Mouse (Mus musculus) heart, embryonic 12.5 days (tissue): ENCODE data around the gene Tmem156. TPM values are rescaled to one million over a fixed set of nuclear protein-coding genes. Genes with fewer than 3 reads are reported as not detected.
A peak's percentile ranks its signal among the peaks of the same experiment; 100 is the strongest.
"Not testable (repeated sequence)": the region's sequence is repeated elsewhere in the genome, so short reads cannot be mapped to it uniquely, and the experiment has no call there.

Experiments used
- ATAC-seq: fragments of 200-750 bp; cut with Nextera tagmentation; 2 replicates; pipeline ENCODE4 v1.8.0; 2017; ENCODE audit warnings: moderate TSS enrichment, moderate library complexity; ENCODE audit not compliant: insufficient number of reproducible peaks, low FRiP score
- H3K27ac ChIP-seq: fragments of 300-500 bp; sonication (generic); 2 replicates; pipeline ENCODE4 v1.5.1; 2016; ENCODE audit warnings: mild to moderate bottlenecking, moderate library complexity; ENCODE audit not compliant: poor library complexity, severe bottlenecking
- H3K27me3 ChIP-seq: fragments of 300-500 bp; sonication (generic); replicated peaks from 2 replicates; pipeline ENCODE4 v1.6.1; 2016; ENCODE audit warnings: mild to moderate bottlenecking, moderate library complexity
- H3K36me3 ChIP-seq: fragments of 300-500 bp; sonication (generic); 2 replicates; pipeline ENCODE4 v1.6.1; 2016; ENCODE audit warnings: mild to moderate bottlenecking, moderate library complexity
- H3K4me1 ChIP-seq: fragments of 300-500 bp; sonication (generic); replicated peaks from 2 replicates; pipeline ENCODE4 v1.6.1; 2016; ENCODE audit warnings: mild to moderate bottlenecking
- H3K4me2 ChIP-seq: fragments of 300-500 bp; sonication (generic); 2 replicates; pipeline ENCODE4 v1.6.1; 2016; ENCODE audit warnings: mild to moderate bottlenecking, moderate library complexity
- H3K4me3 ChIP-seq: fragments of 300-500 bp; sonication (generic); 2 replicates; pipeline ENCODE4 v1.5.1; 2016; ENCODE audit warnings: mild to moderate bottlenecking
- H3K9ac ChIP-seq: fragments of 300-500 bp; sonication (generic); 2 replicates; pipeline ENCODE4 v1.6.1; 2016; ENCODE audit warnings: mild to moderate bottlenecking, moderate library complexity
- H3K9me3 ChIP-seq: fragments of 300-500 bp; sonication (generic); replicated peaks from 2 replicates; pipeline ENCODE4 v1.6.1; 2016; ENCODE audit warnings: mild to moderate bottlenecking, moderate library complexity
- WGBS: fragments of 180-500 bp; shearing (Covaris S2); methylation state at CpG from one replicate; pipeline ENCODE4 v1.1.7; 2016; 5-methylcytosine and 5-hydroxymethylcytosine counted together
- polyA plus RNA-seq: library from polyadenylated mRNA; unstranded; fragments of >200 nt; fragmentation: Nextera tagmentation; extraction: Ambion mirVana; gene quantifications from 2 replicates; pipeline ENCODE4 v1.2.1, GENCODE M21; 2016

Tmem156 gene
- polyA plus RNA-seq, 1 experiment from 2014 or later: 0.27 TPM

DNA sequence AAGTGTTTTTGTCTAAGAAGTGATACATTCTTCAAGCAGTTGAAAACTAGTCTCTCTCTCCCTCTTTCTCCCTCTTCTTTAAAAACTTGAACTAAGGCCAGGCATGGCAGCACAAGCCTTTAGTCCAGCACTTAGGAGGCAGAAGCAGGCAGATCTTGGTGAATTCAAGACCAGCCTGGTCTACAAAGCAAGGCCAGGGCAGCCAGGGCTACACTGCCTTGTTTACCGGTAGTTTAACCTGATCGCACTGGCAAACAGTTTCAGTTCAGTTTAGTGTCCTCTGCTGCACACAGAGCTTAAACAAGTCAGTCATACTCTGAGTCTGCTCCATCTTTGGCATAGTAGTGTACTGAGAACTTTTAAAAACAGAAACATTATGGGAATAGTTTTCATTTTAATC lies 24.9 kb upstream of the Tmem156 start:
- WGBS: 95% methylated on average over 2 of the region's 2 CpGs
- Histone ChIP-seq H3K4me1 (peaks cover 14% of the 10 kb centered on the region), H3K27me3 (no peaks in the 10 kb centered on the region), H3K9ac (no peak overlapping the region), H3K36me3 (peaks cover 18% of the 10 kb centered on the region), H3K27ac (no peak overlapping the region), H3K9me3 (no peaks in the 10 kb centered on the region), H3K4me3 (no peak overlapping the region), H3K4me2 (no peak overlapping the region)
- ATAC-seq: no peak

DNA sequence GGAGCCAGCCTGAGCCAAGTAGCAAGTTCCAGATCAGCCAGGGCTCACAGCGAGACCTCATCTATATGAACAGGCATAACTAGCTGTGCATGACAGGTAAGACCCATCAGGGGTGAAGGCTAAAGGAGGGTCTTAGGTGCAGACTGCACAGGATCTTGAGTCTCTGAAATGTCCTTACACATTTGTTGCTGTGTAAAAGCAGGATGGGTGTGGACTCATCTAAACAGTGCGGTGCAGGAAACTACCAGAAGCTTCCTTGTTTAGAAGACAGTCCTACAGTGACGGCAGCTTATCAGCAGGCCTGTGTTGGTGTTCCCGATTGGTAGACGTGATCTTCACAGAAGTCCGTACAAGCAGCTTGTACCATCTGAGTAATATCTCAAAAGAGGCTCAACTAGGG lies 21.4 kb upstream of the Tmem156 start:
- Histone ChIP-seq H3K4me3 (no peak overlapping the region), H3K4me1 (peaks cover 27% of the 10 kb centered on the region), H3K9ac (no peak overlapping the region), H3K27ac (peak overlapping the region; percentile 43), H3K9me3 (no peaks in the 10 kb centered on the region), H3K36me3 (peaks cover 18% of the 10 kb centered on the region), H3K27me3 (no peaks in the 10 kb centered on the region), H3K4me2 (no peak overlapping the region)
- WGBS: 47% methylated on average over 6 of the region's 6 CpGs
- peak; percentile 59; the same call in 1 of the 2 replicates for ATAC-seq

DNA sequence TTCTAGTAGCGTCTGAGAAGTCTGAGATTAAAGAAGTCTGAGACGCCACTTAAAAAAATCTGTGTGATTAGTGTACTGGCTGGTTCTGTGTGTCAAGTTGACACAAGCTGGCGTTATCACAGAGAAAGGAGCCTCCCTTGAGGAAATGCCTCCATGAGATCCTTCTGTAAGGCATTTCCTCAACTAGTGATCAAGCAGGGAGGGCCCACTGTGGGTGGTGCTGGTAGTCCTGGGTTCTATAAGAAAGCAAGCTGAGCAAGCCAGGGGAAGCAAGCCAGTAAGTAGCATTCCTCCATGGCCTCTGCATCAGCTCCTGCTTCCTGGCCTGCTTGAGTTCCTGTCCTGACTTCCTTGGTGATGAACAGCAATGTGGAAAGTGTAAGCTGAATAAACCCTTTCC lies 20.3 kb upstream of the Tmem156 start:
- not testable (repeated sequence) for H3K27me3 ChIP-seq, H3K9ac ChIP-seq, H3K4me2 ChIP-seq, H3K9me3 ChIP-seq, H3K4me3 ChIP-seq, ATAC-seq
- peaks cover 18% of the 10 kb centered on the region for H3K36me3 ChIP-seq
- WGBS: 10% methylated on average over 3 of the region's 3 CpGs
- H3K4me1 ChIP-seq: peaks cover 29% of the 10 kb centered on the region
- H3K27ac ChIP-seq: peak overlapping the region; percentile 43

DNA sequence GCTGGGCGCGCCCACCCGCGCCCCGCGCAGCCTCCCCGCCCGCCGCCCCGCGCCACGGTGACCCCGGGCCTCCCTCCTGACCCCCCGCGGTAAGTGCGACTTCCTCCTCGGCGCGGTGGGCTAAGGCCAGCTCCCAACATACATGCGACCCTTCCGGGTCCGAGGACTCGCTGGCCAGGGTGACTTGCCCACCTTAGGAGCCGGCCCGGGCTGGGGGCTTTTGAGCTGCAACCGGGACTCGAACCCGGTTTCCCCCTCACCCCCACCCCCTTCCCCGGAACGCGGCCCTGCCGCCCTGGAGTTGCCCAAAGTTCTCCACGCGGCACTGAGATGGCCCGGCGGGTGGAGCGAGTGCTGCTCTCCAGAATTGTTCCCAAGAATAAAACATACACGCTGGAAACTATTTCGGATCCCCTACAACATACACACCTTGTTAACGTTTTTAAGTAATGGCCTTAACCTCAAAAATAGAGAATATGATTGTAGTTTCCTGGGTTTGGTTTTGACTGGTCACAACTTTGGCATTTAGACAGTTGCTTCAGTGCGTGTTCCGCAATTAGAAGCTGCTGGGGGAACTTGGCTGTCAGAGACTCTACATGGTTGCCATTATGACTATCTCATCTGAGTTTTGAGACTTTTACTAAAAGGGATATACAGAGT lies 16.0 kb upstream of the Tmem156 start:
- Histone ChIP-seq H3K27me3 (no peaks in the 10 kb centered on the region), H3K4me1 (peaks cover 25% of the 10 kb centered on the region), H3K4me3 (peak overlapping the region; percentile 86), H3K9ac (peak overlapping the region; percentile 89), H3K27ac (peak overlapping the region; percentile 72), H3K4me2 (peak overlapping the region; percentile 79), H3K9me3 (no peaks in the 10 kb centered on the region), H3K36me3 (no peaks in the 10 kb centered on the region)
- ATAC-seq: no peak; the same call in 1 of the 2 replicates
- 2% methylated on average over 33 of the region's 42 CpGs for WGBS

DNA sequence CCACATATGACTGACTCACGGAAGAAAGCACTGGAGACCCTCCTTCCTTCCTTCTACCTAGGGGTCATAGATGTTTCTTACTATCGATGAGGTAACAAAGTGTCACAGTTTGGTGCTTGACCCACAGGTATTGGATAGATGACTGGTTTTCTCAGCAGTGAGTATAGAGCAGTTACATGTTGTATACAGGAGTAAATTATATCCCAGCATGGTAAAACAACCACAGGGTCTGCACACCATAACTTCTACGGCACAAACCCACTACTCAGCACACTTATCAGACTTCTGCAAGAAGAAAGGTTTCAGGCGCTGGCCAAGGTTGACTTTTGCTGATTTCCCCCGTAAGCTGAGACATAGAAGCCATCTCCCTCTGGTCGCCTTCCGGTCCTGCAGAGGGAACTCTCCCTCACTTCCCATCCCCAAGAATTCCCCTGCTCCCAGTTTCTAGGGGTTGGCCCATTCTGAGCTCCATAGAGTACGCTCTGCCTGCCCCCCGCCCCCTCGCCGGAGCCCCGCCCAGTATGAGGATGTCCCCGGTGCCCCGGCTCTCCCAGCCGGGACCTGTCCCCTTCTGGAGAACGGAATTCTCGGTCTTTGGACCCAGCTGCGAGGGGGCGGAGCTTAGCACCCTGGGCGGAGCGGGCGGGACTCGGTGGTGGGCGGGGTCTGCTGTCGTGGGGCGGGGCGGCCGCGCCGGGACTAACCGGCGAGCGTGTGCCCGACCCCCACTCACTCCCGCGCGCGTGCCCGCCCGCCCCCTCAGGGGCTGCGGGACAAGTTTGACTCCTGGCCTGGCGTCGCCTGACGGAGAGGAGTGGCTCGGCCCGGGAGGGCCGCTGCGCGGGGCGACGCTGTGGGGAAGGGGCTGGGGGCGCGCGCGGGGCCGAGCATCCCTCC lies 15.2 kb upstream of the Tmem156 start, which contains the start of gene Klhl5:
Klhl5 (plus strand) TSS at position 664 of the 897 bp plus-strand sequence.
- H3K36me3 ChIP-seq: no peaks in the 10 kb centered on the region
- peak within 1 kb of the TSS; percentile 79 for H3K4me2 ChIP-seq
- no peaks in the 10 kb centered on the region for H3K9me3 ChIP-seq
- peak within 1 kb of the TSS; percentile 89 for H3K9ac ChIP-seq
- WGBS: 5% methylated on average over 22 of the region's 56 CpGs
- peaks cover 29% of the 10 kb centered on the region for H3K4me1 ChIP-seq
- no peaks in the 10 kb centered on the region for H3K27me3 ChIP-seq
- H3K27ac ChIP-seq: peak within 1 kb of the TSS; percentile 72
- H3K4me3 ChIP-seq: peak within 1 kb of the TSS; percentile 86
- ATAC-seq: peak; percentile 94

DNA sequence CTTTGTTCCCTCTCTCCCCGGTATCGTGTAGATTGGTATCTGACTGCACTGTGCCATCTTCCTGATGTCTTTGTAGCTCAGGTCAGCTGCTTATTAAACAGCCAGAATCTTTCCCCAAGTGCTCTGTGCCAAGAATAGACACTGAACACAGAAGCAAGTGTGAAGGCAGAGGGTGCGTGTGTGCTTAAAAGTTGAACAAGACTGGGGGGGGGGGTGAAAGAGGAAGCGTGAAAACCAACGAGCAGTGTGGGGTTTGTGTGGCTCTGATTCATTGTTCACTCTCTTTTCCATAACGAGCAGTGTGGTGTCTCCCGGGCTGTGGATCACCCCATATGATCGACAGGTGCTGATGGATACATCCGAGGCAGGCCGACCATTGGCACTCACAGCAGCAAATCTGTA lies 10.7 kb upstream of the Tmem156 start:
- WGBS: 30% methylated on average over 10 of the region's 10 CpGs
- H3K4me3 ChIP-seq: no peak overlapping the region
- H3K9ac ChIP-seq: no peak overlapping the region
- H3K27ac ChIP-seq: no peak overlapping the region
- ATAC-seq: no peak
- H3K36me3 ChIP-seq: no peaks in the 10 kb centered on the region
- H3K9me3 ChIP-seq: no peaks in the 10 kb centered on the region
- H3K4me1 ChIP-seq: peaks cover 17% of the 10 kb centered on the region
- no peaks in the 10 kb centered on the region for H3K27me3 ChIP-seq
- peak overlapping the region; percentile 22; the same call in 1 of the 2 replicates for H3K4me2 ChIP-seq

DNA sequence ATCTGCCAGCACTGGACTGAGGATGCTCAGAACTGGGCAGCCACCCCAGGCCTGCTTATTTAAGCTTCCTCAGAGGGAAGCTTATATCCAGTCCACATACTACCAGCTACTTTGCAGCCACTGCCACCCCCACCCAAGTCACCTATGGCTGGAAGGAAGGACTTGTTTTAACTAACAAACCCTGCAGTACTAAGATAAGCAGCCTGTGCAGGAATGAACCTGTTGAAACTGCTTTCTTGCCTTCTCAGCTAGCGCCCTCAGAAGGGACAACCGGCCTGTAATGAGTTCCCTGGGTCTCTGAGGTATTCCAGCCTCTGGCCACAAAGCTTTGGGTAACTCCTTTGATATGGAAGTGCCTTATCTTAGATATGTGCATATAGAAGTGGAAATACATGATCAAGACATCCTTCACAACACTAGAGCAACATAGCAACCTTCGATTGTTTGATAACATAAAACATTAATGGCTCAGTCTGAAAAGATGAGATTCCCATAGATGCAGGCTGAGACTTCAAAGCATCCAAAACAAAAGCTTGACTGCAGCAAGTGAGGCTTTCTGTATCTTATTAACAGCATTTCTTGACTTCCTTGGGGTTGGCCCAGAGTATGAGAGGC lies 10.2 kb upstream of the Tmem156 start:
- H3K4me2 ChIP-seq: peak overlapping the region; percentile 22; the same call in 1 of the 2 replicates
- ATAC-seq: peak; percentile 45; the same call in 1 of the 2 replicates
- H3K36me3 ChIP-seq: no peaks in the 10 kb centered on the region
- 0 out of 2 replicates have a peak overlapping the region, but pooled peaks have one; percentile 1 for H3K27ac ChIP-seq
- 41% methylated on average over 3 of the region's 3 CpGs for WGBS
- H3K27me3 ChIP-seq: no peaks in the 10 kb centered on the region
- H3K9me3 ChIP-seq: no peaks in the 10 kb centered on the region
- H3K4me1 ChIP-seq: peaks cover 17% of the 10 kb centered on the region
- peak overlapping the region; percentile 21; the same call in 1 of the 2 replicates for H3K9ac ChIP-seq
- H3K4me3 ChIP-seq: no peak overlapping the region

DNA sequence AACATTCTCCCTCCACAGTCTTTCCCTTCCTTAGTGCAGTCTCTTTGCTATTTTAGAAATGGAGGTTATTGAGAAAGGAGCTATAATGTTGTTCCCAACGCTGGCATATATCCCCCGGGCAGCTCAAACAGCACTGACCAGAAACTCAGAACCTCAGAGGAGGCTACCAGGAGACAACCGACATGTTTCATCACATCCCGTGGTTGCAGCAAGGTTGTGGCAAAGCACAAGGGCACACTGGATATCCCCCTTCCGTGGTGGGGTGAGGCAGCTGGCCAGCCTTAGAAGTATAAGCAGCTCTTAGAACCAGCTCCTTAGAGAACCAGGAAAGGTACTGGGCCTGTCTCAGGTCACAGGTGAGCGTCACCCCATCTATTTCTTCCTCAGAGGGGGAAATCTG lies 9.7 kb upstream of the Tmem156 start:
- no peak for ATAC-seq
- WGBS: 85% methylated on average over 6 of the region's 6 CpGs
- H3K27ac ChIP-seq: 0 out of 2 replicates have a peak overlapping the region, but pooled peaks have one; percentile 1

DNA sequence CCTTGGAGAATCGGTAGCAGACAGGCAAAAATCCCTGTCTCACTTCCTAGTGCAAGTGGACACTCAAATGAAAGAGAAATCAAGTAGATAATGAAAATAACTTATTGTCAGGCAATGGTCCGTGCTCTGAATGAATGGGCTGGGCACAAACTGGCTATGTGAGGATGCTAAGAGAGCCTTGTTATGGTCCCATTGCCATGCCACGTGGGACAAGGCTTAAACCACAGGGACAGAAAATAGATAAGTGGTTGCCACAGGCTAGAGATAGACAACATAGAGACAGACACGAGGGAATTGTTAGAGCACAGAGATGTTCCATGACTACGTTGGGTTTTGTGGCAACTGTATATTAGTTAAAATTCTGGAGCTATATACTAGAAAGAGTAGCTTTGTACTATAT lies 9.3 kb upstream of the Tmem156 start:
- Histone ChIP-seq H3K9me3 (no peaks in the 10 kb centered on the region), H3K9ac (no peak overlapping the region), H3K4me3 (no peak overlapping the region), H3K27ac (no peak overlapping the region), H3K27me3 (no peaks in the 10 kb centered on the region), H3K36me3 (no peaks in the 10 kb centered on the region), H3K4me1 (peaks cover 14% of the 10 kb centered on the region), H3K4me2 (no peak overlapping the region)
- no peak for ATAC-seq
- 68% methylated on average over 5 of the region's 5 CpGs for WGBS

More for the DNA sequence above, 9.7 kb upstream of the Tmem156 start:
- H3K36me3 ChIP-seq: no peaks in the 10 kb centered on the region
- no peak overlapping the region for H3K4me2 ChIP-seq
- H3K4me3 ChIP-seq: no peak overlapping the region
- H3K9ac ChIP-seq: peak overlapping the region; percentile 21; the same call in 1 of the 2 replicates
- H3K4me1 ChIP-seq: peaks cover 15% of the 10 kb centered on the region
- no peaks in the 10 kb centered on the region for H3K27me3 ChIP-seq
- no peaks in the 10 kb centered on the region for H3K9me3 ChIP-seq

DNA sequence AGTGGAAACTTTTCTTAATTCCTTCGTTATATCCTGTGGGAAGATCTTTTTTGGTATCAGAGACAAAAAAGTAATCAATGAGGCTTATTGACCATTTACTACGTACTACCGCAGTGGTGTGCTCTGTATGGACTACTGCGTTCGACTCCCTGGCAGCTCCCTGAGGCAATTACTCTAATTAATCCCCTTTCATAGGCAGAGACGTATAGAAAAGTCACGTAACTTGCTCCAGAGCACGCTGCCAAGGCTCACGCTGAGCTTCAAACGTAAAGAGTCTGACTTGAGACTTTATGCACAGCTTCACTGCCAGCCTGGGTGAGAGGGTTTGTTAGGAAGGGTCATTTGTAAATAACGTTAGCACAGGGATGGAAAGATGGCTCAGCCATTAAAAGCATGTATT lies 8.1 kb upstream of the Tmem156 start:
- Histone ChIP-seq H3K4me3 (no peak overlapping the region), H3K9ac (no peak overlapping the region), H3K36me3 (no peaks in the 10 kb centered on the region), H3K4me1 (peaks cover 14% of the 10 kb centered on the region), H3K9me3 (no peaks in the 10 kb centered on the region), H3K27ac (no peak overlapping the region), H3K4me2 (no peak overlapping the region), H3K27me3 (no peaks in the 10 kb centered on the region)
- no peak for ATAC-seq
- WGBS: 86% methylated on average over 11 of the region's 11 CpGs

DNA sequence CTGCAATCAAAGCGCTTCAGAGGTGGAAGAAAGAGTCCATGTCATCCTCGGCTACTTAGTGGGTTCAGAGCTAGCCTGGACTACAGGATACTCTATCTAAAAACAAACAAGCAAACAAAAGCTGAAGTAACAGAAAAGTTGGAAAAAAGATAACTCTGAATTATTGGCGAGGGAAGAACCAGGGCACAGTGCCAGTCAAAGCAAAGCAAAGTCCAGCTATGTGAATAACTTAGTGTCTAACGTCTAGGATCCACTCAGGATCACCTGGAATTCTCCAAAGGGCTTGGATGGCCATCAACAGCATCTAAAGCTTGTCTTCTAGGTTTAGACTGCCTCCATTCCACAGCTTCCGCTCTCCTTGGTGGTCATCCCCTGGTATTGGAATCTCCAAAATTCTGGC lies 5.5 kb upstream of the Tmem156 start:
- 68% methylated on average over 5 of the region's 5 CpGs for WGBS
- Histone ChIP-seq H3K27me3 (no peaks in the 10 kb centered on the region), H3K4me1 (peaks cover 10% of the 10 kb centered on the region), H3K4me3 (no peak overlapping the region), H3K9ac (no peak overlapping the region), H3K4me2 (no peak overlapping the region), H3K9me3 (no peaks in the 10 kb centered on the region), H3K36me3 (no peaks in the 10 kb centered on the region), H3K27ac (no peak overlapping the region)
- ATAC-seq: no peak
